Mouse (Mus musculus) limb, embryonic 12.5 days (tissue): ENCODE data around the gene Ankrd22. TPM values are rescaled to one million over a fixed set of nuclear protein-coding genes. Genes with fewer than 3 reads are reported as not detected.

Source experiments
- ATAC-seq: fragments of 200-750 bp; cut with Nextera tagmentation; 2 replicates; pipeline ENCODE4 v1.8.0; 2017; ENCODE audit warnings: low read depth, moderate TSS enrichment; ENCODE audit not compliant: insufficient number of reproducible peaks, insufficient read depth, low FRiP score, low TSS enrichment
- H3K27ac ChIP-seq: fragments of 300-500 bp; sonication (generic); 2 replicates; pipeline ENCODE4 v1.5.1; 2016; ENCODE audit warnings: mild to moderate bottlenecking, moderate library complexity
- H3K27me3 ChIP-seq: fragments of 300-500 bp; sonication (generic); 2 replicates; pipeline ENCODE4 v1.6.1; 2016; ENCODE audit warnings: mild to moderate bottlenecking, moderate library complexity
- H3K36me3 ChIP-seq: fragments of 300-500 bp; sonication (generic); 2 replicates; pipeline ENCODE4 v1.6.1; 2016; ENCODE audit warnings: mild to moderate bottlenecking, moderate library complexity
- H3K4me1 ChIP-seq: fragments of 300-500 bp; sonication (generic); replicated peaks from 2 replicates; pipeline ENCODE4 v1.6.1; 2016
- H3K4me2 ChIP-seq: fragments of 300-500 bp; sonication (generic); 2 replicates; pipeline ENCODE4 v1.6.1; 2016; ENCODE audit warnings: mild to moderate bottlenecking, moderate library complexity
- H3K4me3 ChIP-seq: fragments of 300-500 bp; sonication (generic); replicated peaks from 2 replicates; pipeline ENCODE4 v1.5.1; 2016; ENCODE audit warnings: mild to moderate bottlenecking
- H3K9ac ChIP-seq: fragments of 300-500 bp; sonication (generic); replicated peaks from 2 replicates; pipeline ENCODE4 v1.6.1; 2016; ENCODE audit warnings: mild to moderate bottlenecking, moderate library complexity
- H3K9me3 ChIP-seq: fragments of 300-500 bp; sonication (generic); 2 replicates; pipeline ENCODE4 v1.6.1; 2016; ENCODE audit warnings: mild to moderate bottlenecking, moderate library complexity
- WGBS: fragments of 180-500 bp; shearing (Covaris S2); methylation state at CpG from one replicate; pipeline ENCODE4 v1.1.7; 2016; 5-methylcytosine and 5-hydroxymethylcytosine counted together
- polyA plus RNA-seq: library from polyadenylated mRNA; unstranded; fragments of >200 nt; fragmentation: Nextera tagmentation; extraction: Ambion mirVana; gene quantifications from 2 replicates; pipeline ENCODE4 v1.2.1, GENCODE M21; 2016

Gene Ankrd22
- polyA plus RNA-seq, 1 experiment from 2014 or later: 0.26 TPM

- no peaks in the 10 kb centered on the region for H3K9me3 ChIP-seq
- 83% methylated on average over 2 of the region's 2 CpGs for WGBS
- H3K27ac ChIP-seq: no peak overlapping the region
- no peak overlapping the region for H3K9ac ChIP-seq
- H3K4me1 ChIP-seq: no peaks in the 10 kb centered on the region; the same call in 1 of the 2 replicates
- no peak overlapping the region for H3K4me3 ChIP-seq
- no peaks in the 10 kb centered on the region for H3K27me3 ChIP-seq
- H3K4me2 ChIP-seq: no peak overlapping the region
- ATAC-seq: no peak
- H3K36me3 ChIP-seq: no peaks in the 10 kb centered on the region
Observed at GRCm38 (mm10) chr19:34180316-34180715, 14.5 kb upstream of the Ankrd22 start.

GRCm38 (mm10) chr19:34179136-34179535 is 13.3 kb upstream of the Ankrd22 start:
- no peaks in the 10 kb centered on the region for H3K36me3 ChIP-seq
- H3K9ac ChIP-seq: no peak overlapping the region
- H3K9me3 ChIP-seq: no peaks in the 10 kb centered on the region
- H3K4me2 ChIP-seq: no peak overlapping the region
- no peaks in the 10 kb centered on the region for H3K27me3 ChIP-seq
- peaks cover 2% of the 10 kb centered on the region for H3K4me1 ChIP-seq
- no peak overlapping the region for H3K27ac ChIP-seq
- no peak overlapping the region for H3K4me3 ChIP-seq
- 88% methylated on average over 4 of the region's 4 CpGs for WGBS
- no peak for ATAC-seq

GRCm38 (mm10) chr19:34174004-34174403 is 8.2 kb upstream of the Ankrd22 start:
- Histone ChIP-seq H3K4me2 (no peak overlapping the region), H3K36me3 (no peaks in the 10 kb centered on the region), H3K9ac (no peak overlapping the region), H3K9me3 (no peaks in the 10 kb centered on the region), H3K27me3 (no peaks in the 10 kb centered on the region), H3K4me3 (no peak overlapping the region), H3K4me1 (peaks cover 9% of the 10 kb centered on the region), H3K27ac (no peak overlapping the region)
- no peak for ATAC-seq
- WGBS: 31% methylated on average over 3 of the region's 3 CpGs

- peaks cover 17% of the 10 kb centered on the region for H3K4me1 ChIP-seq
Observed at GRCm38 (mm10) chr19:34171167-34171566, 5.3 kb upstream of the Ankrd22 start.

GRCm38 (mm10) chr19:34169121-34169520 is 3.3 kb upstream of the Ankrd22 start:
- H3K9me3 ChIP-seq: no peaks in the 10 kb centered on the region
- H3K4me3 ChIP-seq: no peak overlapping the region
- no peak overlapping the region for H3K9ac ChIP-seq
- no peak for ATAC-seq
- H3K4me1 ChIP-seq: peaks cover 15% of the 10 kb centered on the region
- H3K27me3 ChIP-seq: no peaks in the 10 kb centered on the region
- no peak overlapping the region for H3K4me2 ChIP-seq
- no peak overlapping the region for H3K27ac ChIP-seq
- no peaks in the 10 kb centered on the region for H3K36me3 ChIP-seq

More at GRCm38 (mm10) chr19:34171167-34171566, 5.3 kb upstream of the Ankrd22 start:
- WGBS: 53% methylated on average over 3 of the region's 3 CpGs
- Histone ChIP-seq H3K27me3 (no peaks in the 10 kb centered on the region), H3K9me3 (no peaks in the 10 kb centered on the region), H3K9ac (no peak overlapping the region), H3K4me2 (no peak overlapping the region), H3K4me3 (no peak overlapping the region), H3K27ac (no peak overlapping the region), H3K36me3 (no peaks in the 10 kb centered on the region)
- ATAC-seq: no peak

GRCm38 (mm10) chr19:34167896-34168661 is 2.2 kb upstream of the Ankrd22 start:
- no peaks in the 10 kb centered on the region for H3K27me3 ChIP-seq
- H3K4me1 ChIP-seq: peaks cover 7% of the 10 kb centered on the region; the same call in 1 of the 2 replicates
- H3K9ac ChIP-seq: no peak overlapping the region
- no peak overlapping the region for H3K4me3 ChIP-seq
- H3K36me3 ChIP-seq: no peaks in the 10 kb centered on the region
- ATAC-seq: no peak
- H3K27ac ChIP-seq: 0 out of 2 replicates have a peak overlapping the region, but pooled peaks have one; percentile 35
- H3K9me3 ChIP-seq: no peaks in the 10 kb centered on the region
- 50% methylated on average over 7 of the region's 7 CpGs for WGBS
- no peak overlapping the region for H3K4me2 ChIP-seq

GRCm38 (mm10) chr19:34166386-34166785 is 533 bp upstream of the Ankrd22 start:
- no peak for ATAC-seq
- Histone ChIP-seq H3K4me1 (peaks cover 7% of the 10 kb centered on the region; the same call in 1 of the 2 replicates), H3K27ac (no peak overlapping the region), H3K36me3 (no peaks in the 10 kb centered on the region), H3K4me3 (no peak overlapping the region), H3K4me2 (no peak overlapping the region), H3K9ac (no peak overlapping the region), H3K9me3 (no peaks in the 10 kb centered on the region), H3K27me3 (no peaks in the 10 kb centered on the region)
- WGBS: 89% methylated on average over 4 of the region's 4 CpGs

GRCm38 (mm10) chr19:34162693-34163092 is 3.2 kb downstream of the Ankrd22 start:
- Histone ChIP-seq H3K27me3 (no peaks in the 10 kb centered on the region), H3K4me2 (no peak overlapping the region), H3K4me1 (peaks cover under 1% of the 10 kb centered on the region; the same call in 1 of the 2 replicates), H3K9ac (no peak overlapping the region), H3K9me3 (no peaks in the 10 kb centered on the region), H3K36me3 (no peaks in the 10 kb centered on the region), H3K4me3 (no peak overlapping the region), H3K27ac (no peak overlapping the region)
- ATAC-seq: no peak
- 88% methylated on average over 5 of the region's 5 CpGs for WGBS

GRCm38 (mm10) chr19:34153263-34154144 is 12.3 kb downstream of the Ankrd22 start:
- Histone ChIP-seq H3K27ac (no peak overlapping the region), H3K27me3 (no peaks in the 10 kb centered on the region), H3K9me3 (no peaks in the 10 kb centered on the region), H3K9ac (no peak overlapping the region), H3K36me3 (no peaks in the 10 kb centered on the region), H3K4me1 (peaks cover 8% of the 10 kb centered on the region; the same call in 1 of the 2 replicates), H3K4me3 (no peak overlapping the region), H3K4me2 (no peak overlapping the region)
- 38% methylated on average over 6 of the region's 6 CpGs for WGBS
- ATAC-seq: no peak

GRCm38 (mm10) chr19:34151909-34152308 is 13.9 kb downstream of the Ankrd22 start:
- no peaks in the 10 kb centered on the region for H3K27me3 ChIP-seq
- H3K4me3 ChIP-seq: no peak overlapping the region
- no peak for ATAC-seq
- H3K36me3 ChIP-seq: no peaks in the 10 kb centered on the region
- no peak overlapping the region for H3K4me2 ChIP-seq
- no peaks in the 10 kb centered on the region for H3K9me3 ChIP-seq
- peaks cover 8% of the 10 kb centered on the region; the same call in 1 of the 2 replicates for H3K4me1 ChIP-seq
- 86% methylated on average over 1 of the region's 1 CpGs for WGBS
- H3K27ac ChIP-seq: no peak overlapping the region
- H3K9ac ChIP-seq: no peak overlapping the region

- H3K9ac ChIP-seq: no peak overlapping the region
- no peak overlapping the region for H3K27ac ChIP-seq
- 82% methylated on average over 4 of the region's 4 CpGs for WGBS
- no peak overlapping the region for H3K4me2 ChIP-seq
- H3K4me1 ChIP-seq: peaks cover 2% of the 10 kb centered on the region; the same call in 1 of the 2 replicates
- H3K4me3 ChIP-seq: no peak overlapping the region
- no peaks in the 10 kb centered on the region for H3K27me3 ChIP-seq
- no peaks in the 10 kb centered on the region for H3K9me3 ChIP-seq
- no peak for ATAC-seq
- H3K36me3 ChIP-seq: no peaks in the 10 kb centered on the region
Observed at GRCm38 (mm10) chr19:34148421-34148820, 17.4 kb downstream of the Ankrd22 start.
